Mouse (Mus musculus) spleen, embryonic (tissue): ENCODE measurements at regions not wholly inside any gene's neighbourhood (a gene's known extent, or its start where the extent isn't known, plus 50 kb on each side); places are given as distances from the start of the nearest gene placed in this dataset.

Experiments
- CTCF ChIA-PET: fragments of 350-600 bp; sonication (Branson Sonifier 250); formaldehyde crosslinking; loops from one replicate; lab custom pipeline; 2022; lab: Charles Lee

- CTCF ChIA-PET = no interaction called here
Observed at GRCm38 (mm10) chr14:94691176-94691575, 800.7 kb upstream of the Pcdh9 start.

- CTCF ChIA-PET = interaction anchor here (0.7 kb wide), 1 partner anchor 108 kb away, joined by 3 read pairs; no protein-coding TSS in a partner anchor
Observed at GRCm38 (mm10) chr14:94677716-94678115, 787.2 kb upstream of the Pcdh9 start.

DNA sequence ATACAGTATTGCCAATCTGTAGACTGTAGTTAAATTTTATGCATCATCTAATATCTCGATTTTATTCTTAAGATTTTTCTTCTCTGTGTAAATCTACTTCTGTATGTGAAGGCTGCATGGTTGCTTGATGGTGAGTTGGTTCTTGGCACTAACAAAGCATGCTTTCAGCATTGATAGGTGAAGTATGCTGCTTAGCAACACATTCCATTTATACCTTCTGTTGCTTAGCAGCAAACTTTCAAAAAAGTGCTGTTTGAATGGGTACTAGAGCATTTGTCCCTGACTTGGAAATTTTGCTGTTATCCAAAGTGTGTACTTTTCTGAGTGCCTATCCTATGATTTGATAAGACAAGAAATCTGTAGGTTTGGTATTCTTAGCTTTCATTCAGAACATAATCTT is 763.1 kb upstream of the Pcdh9 start:
- CTCF ChIA-PET = no interaction called here

GRCm38 (mm10) chr14:94615006-94615405 is 724.5 kb upstream of the Pcdh9 start:
- CTCF ChIA-PET = no interaction called here
